Mouse (Mus musculus) kidney, postnatal 0 days (tissue): ENCODE results near the gene Dnah9. TPM values are rescaled to one million over a fixed set of nuclear protein-coding genes. Genes with fewer than 3 reads are reported as not detected.

Experiments
- ATAC-seq: fragments of 200-750 bp; cut with Nextera tagmentation; replicated peaks from 2 replicates; pipeline ENCODE4 v1.8.0; 2017; ENCODE audit warnings: low read depth, moderate number of reproducible peaks, moderate TSS enrichment, moderate library complexity; ENCODE audit not compliant: low FRiP score
- DNase-seq: peaks from one replicate; pipeline ENCODE4 v3.0.0-alpha.2; 2016; ENCODE audit warnings: low spot score
- H3K27ac ChIP-seq: fragments of 300-500 bp; sonication (generic); 2 replicates; pipeline ENCODE4 v1.5.1; 2014; ENCODE audit warnings: mild to moderate bottlenecking
- H3K27me3 ChIP-seq: fragments of 300-500 bp; sonication (generic); 2 replicates; pipeline ENCODE4 v1.6.1; 2014; ENCODE audit warnings: low read length, mixed read lengths; ENCODE audit not compliant: insufficient read depth
- H3K36me3 ChIP-seq: fragments of 300-500 bp; sonication (generic); 2 replicates; pipeline ENCODE4 v1.6.1; 2014; ENCODE audit warnings: low read length, mixed read lengths; ENCODE audit not compliant: insufficient read depth
- H3K4me1 ChIP-seq: fragments of 300-500 bp; sonication (generic); replicated peaks from 2 replicates; pipeline ENCODE4 v1.6.1; 2014; ENCODE audit warnings: antibody characterized with exemption, low read length, mixed read lengths; ENCODE audit not compliant: insufficient read depth
- H3K4me2 ChIP-seq: fragments of 300-500 bp; sonication (generic); 2 replicates; pipeline ENCODE4 v1.6.1; 2014; ENCODE audit warnings: mild to moderate bottlenecking, low read length, moderate library complexity, mixed read lengths
- H3K4me3 ChIP-seq: fragments of 300-500 bp; sonication (generic); replicated peaks from 2 replicates; pipeline ENCODE4 v1.5.1; 2014; ENCODE audit warnings: low read depth, low read length
- H3K9ac ChIP-seq: fragments of 300-500 bp; sonication (generic); 2 replicates; pipeline ENCODE4 v1.6.1; 2014; ENCODE audit warnings: low read depth, low read length
- H3K9me3 ChIP-seq: fragments of 300-500 bp; sonication (generic); replicated peaks from 2 replicates; pipeline ENCODE4 v1.6.1; 2016; ENCODE audit warnings: low read length, inconsistent platforms, mixed read lengths
- CTCF ChIP-seq: IDR thresholded peaks from 2 replicates; pipeline ENCODE4 v1.5.1; 2016; ENCODE audit warnings: antibody characterized with exemption, low read depth, mild to moderate bottlenecking, moderate library complexity
- WGBS: fragments of 180-500 bp; shearing (Covaris S2); extraction: QIAGEN DNeasy Blood & Tissue Kit; methylation state at CpG from one replicate; pipeline ENCODE4 v1.1.7; 2014; 5-methylcytosine and 5-hydroxymethylcytosine counted together
- polyA plus RNA-seq: library from polyadenylated mRNA; unstranded; fragments of >200 nt; fragmentation: Nextera tagmentation; extraction: Ambion mirVana; gene quantifications from 2 replicates; pipeline ENCODE4 v1.2.1, GENCODE M21; 2015

Gene Dnah9
- polyA plus RNA-seq, 1 experiment from 2014 or later = 0.09 TPM

DNA sequence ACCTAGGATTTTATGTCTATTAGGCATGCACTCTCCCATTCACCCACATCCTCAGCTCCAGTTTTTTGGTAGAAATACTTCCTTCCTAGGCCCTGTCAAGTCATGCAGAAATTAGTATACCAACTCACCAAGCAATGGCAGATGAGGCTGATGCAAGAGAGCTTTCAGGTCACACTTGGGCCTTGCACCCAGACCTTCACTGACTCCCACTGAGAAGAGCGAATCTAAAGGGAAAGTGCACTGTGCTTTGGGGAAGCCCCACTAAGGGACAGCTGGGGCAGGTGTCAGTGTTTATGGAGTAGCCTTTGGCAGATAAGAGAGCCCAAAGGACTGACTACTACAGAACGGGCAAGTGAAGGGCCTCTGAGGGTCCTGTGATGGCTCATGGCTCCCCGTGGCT lies 117.1 kb downstream of the Dnah9 start:
- no peaks in the 10 kb centered on the region for H3K36me3 ChIP-seq
- no peaks in the 10 kb centered on the region for H3K4me1 ChIP-seq
- H3K9ac ChIP-seq = no peak overlapping the region
- ATAC-seq (no peak), DNase-seq (no peak)
- H3K9me3 ChIP-seq = no peaks in the 10 kb centered on the region
- no peak overlapping the region for H3K27ac ChIP-seq
- 89% methylated on average over 3 of the region's 3 CpGs for WGBS
- no peak for TF ChIP-seq CTCF
- H3K27me3 ChIP-seq = no peaks in the 10 kb centered on the region
- H3K4me2 ChIP-seq = no peak overlapping the region
- H3K4me3 ChIP-seq = no peak overlapping the region

DNA sequence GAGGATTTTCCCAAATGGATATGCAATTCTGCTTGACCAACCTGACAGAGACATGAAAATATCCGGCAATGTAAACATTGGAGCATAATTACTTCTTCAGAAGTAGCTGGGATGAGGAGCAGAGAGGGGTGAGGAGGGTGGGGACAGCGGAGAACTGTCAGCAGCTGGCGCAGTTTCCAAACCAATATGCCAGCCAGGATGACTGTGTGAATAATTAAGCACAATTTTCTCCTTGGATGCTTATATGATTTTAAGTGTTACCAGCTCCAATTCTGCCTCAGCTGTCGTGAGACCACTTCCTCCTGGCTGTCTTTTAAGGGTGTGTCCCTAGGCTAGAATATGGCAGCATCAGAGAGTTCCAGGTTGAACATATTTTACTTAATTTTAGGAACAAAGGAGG lies 119.2 kb downstream of the Dnah9 start:
- H3K4me2 ChIP-seq = no peak overlapping the region
- no peak overlapping the region for H3K27ac ChIP-seq
- H3K4me1 ChIP-seq = no peaks in the 10 kb centered on the region; the same call in 1 of the 2 replicates
- H3K9me3 ChIP-seq = no peaks in the 10 kb centered on the region
- H3K36me3 ChIP-seq = no peaks in the 10 kb centered on the region
- no peak for TF ChIP-seq CTCF
- no peak for DNase-seq
- no peaks in the 10 kb centered on the region for H3K27me3 ChIP-seq
- WGBS = 71% methylated on average over 4 of the region's 4 CpGs
- no peak for ATAC-seq
- no peak overlapping the region for H3K4me3 ChIP-seq
- no peak overlapping the region for H3K9ac ChIP-seq

DNA sequence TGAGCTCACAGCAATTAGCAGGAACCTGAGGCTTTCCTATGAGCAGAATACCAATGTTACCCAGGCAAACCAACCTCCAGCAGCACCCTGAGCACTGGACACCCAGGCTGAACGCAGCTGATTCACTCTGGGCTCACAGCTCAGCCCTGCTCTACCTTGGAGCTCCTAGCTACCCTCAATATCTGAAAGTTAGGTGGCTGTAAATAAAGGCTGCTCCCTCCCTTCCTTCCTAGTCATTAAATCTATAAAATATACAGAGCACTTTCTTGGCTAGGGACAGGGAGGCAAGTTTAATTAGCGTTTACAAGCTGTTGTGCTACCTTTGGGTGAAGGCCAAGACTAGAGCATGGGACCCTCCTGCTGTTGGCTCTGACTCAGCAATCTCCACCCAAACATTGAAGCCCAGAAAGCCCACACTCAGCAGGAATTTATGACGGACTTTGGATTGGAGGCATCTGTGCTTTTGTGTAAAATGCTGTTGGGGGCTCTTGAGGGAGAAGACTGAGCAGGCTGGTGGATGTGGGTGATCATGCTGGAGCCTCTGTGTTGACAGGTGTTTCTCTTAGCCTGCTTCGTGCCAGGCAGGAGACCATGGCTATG lies 121.7 kb downstream of the Dnah9 start:
- no peak overlapping the region for H3K4me2 ChIP-seq
- no peak overlapping the region for H3K9ac ChIP-seq
- H3K36me3 ChIP-seq = no peaks in the 10 kb centered on the region
- H3K4me3 ChIP-seq = no peak overlapping the region
- H3K27ac ChIP-seq = no peak overlapping the region
- 33% methylated on average over 4 of the region's 4 CpGs for WGBS
- H3K9me3 ChIP-seq = no peaks in the 10 kb centered on the region
- ATAC-seq (no peak), DNase-seq (peak; percentile 75)
- H3K4me1 ChIP-seq = peaks cover 3% of the 10 kb centered on the region; the same call in 1 of the 2 replicates
- no peaks in the 10 kb centered on the region for H3K27me3 ChIP-seq
- no peak for TF ChIP-seq CTCF

DNA sequence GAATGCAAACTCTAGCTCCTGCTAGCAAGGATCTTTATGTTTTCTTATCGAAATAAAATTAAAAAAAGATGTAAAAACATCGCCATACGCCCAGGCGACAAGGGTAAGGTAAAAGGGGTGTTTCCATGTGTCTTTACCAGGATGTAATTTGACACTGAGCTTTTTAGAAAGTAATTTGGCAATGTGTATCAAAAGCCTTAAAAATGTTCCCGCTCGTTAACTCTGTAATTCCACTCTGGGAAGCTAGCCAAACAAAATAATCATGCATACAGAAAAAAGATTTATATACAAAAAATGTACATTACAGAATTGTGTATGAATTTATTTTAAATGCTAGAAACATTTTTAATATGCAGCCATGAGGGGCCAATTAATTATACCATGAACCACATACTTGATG lies 124.7 kb downstream of the Dnah9 start:
- no peak for TF ChIP-seq CTCF
- Histone ChIP-seq H3K4me3 (no peak overlapping the region), H3K4me2 (0 out of 2 replicates have a peak overlapping the region, but pooled peaks have one; percentile 13), H3K27ac (no peak overlapping the region), H3K36me3 (no peaks in the 10 kb centered on the region), H3K9me3 (no peaks in the 10 kb centered on the region), H3K27me3 (no peaks in the 10 kb centered on the region), H3K4me1 (peaks cover 3% of the 10 kb centered on the region; the same call in 1 of the 2 replicates), H3K9ac (no peak overlapping the region)
- peak; percentile 80 for DNase-seq
- WGBS = 17% methylated on average over 6 of the region's 6 CpGs
- ATAC-seq = no peak

DNA sequence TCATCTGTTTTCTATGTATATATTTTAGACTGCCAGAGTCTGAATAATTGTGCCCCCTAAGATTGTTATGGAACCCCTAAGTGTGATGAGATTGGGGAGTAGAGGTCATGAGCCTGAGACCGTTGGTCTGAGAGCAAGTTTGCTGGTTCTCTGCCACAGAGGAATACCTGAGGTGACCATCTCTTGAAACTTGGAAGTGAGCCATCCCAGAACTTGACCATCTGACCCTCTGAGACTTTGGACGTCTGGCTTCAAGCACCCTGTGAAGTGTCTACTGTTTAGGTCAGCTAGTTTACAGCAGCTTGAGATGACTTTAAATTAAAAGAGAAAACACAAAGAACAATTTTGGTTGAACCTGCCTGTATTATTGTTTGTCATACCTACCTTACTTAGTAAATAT lies 125.8 kb downstream of the Dnah9 start:
- TF ChIP-seq CTCF = no peak
- Histone ChIP-seq H3K4me2 (no peak overlapping the region), H3K27ac (no peak overlapping the region), H3K9ac (no peak overlapping the region), H3K4me1 (peaks cover 3% of the 10 kb centered on the region; the same call in 1 of the 2 replicates), H3K4me3 (no peak overlapping the region), H3K9me3 (no peaks in the 10 kb centered on the region), H3K27me3 (no peaks in the 10 kb centered on the region), H3K36me3 (no peaks in the 10 kb centered on the region)
- no peak for DNase-seq
- no peak for ATAC-seq
- 54% methylated on average over 2 of the region's 2 CpGs for WGBS

DNA sequence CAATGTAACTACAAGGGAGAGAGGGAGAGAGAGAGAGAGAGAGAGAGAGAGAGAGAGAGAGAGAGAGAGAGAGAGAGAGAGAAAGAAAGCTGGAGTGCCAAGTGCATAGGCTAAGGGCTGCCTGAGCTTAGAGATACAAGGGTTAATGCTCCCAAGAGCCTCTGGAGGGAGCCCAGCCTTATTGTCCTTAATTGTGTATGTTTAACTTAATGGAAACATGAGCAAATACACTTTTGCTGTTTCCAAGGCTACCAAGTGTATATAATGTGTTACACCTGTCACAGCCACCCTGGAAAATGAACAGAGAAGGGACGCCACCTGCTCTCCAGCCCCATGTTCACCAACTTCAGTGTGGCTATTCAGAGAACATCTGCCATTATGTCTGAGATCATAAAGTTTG lies 142.6 kb downstream of the Dnah9 start:
- Histone ChIP-seq H3K27ac (no peak overlapping the region), H3K36me3 (no peaks in the 10 kb centered on the region), H3K4me2 (no peak overlapping the region), H3K9ac (no peak overlapping the region), H3K27me3 (no peaks in the 10 kb centered on the region), H3K4me1 (no peaks in the 10 kb centered on the region), H3K4me3 (no peak overlapping the region), H3K9me3 (no peaks in the 10 kb centered on the region)
- DNase-seq (no peak), ATAC-seq (no peak)
- 91% methylated on average over 1 of the region's 1 CpGs for WGBS
- no peak for TF ChIP-seq CTCF

DNA sequence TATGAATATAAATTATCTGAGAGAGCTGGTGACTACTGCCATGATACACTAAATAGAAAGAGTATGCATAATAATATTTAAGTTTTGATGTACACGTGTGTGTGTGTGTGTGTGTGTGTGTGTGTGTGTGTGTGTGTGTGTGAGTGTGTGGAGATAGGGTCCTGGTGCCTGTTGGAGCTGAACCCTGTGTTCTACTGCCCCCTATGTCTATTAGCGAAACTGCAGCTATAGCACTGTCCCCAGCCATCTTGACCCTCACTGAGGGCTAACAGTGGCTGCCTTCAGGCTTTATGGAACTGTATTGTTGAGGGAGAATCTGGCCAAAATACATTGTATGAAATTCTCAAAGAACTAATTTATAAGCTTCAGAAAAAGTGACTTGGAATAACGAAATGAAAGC lies 192.5 kb downstream of the Dnah9 start:
- Histone ChIP-seq H3K4me2 (no peak overlapping the region), H3K9me3 (no peaks in the 10 kb centered on the region), H3K4me3 (no peak overlapping the region), H3K9ac (no peak overlapping the region), H3K4me1 (no peaks in the 10 kb centered on the region), H3K27ac (no peak overlapping the region), H3K27me3 (no peaks in the 10 kb centered on the region), H3K36me3 (no peaks in the 10 kb centered on the region)
- peak; percentile 13; the same call in 1 of the 2 replicates for TF ChIP-seq CTCF
- ATAC-seq (no peak), DNase-seq (no peak)
- WGBS = 65% methylated on average over 3 of the region's 3 CpGs
